Mouse (Mus musculus) bone marrow, adult 2 months (tissue): ENCODE data around the gene Wfs1. TPM values are rescaled to one million over a fixed set of nuclear protein-coding genes. Genes with fewer than 3 reads are reported as not detected.
A peak's percentile ranks its signal among the peaks of the same experiment; 100 is the strongest.
"Not testable (repeated sequence)": the region's sequence is repeated elsewhere in the genome, so short reads cannot be mapped to it uniquely, and the experiment has no call there.

ENCODE experiments used
- H3K27ac ChIP-seq: fragments of 200-500 bp; 2 replicates; pipeline ENCODE4 v1.5.1; 2012; ENCODE audit warnings: low read depth, mild to moderate bottlenecking, control low read depth, inconsistent platforms, low read length; ENCODE audit not compliant: control insufficient read depth, poor library complexity, insufficient read depth
- H3K4me1 ChIP-seq: fragments of 200-500 bp; 2 replicates; pipeline ENCODE4 v1.6.1; 2011; ENCODE audit warnings: low read length; ENCODE audit not compliant: control insufficient read depth, insufficient read depth
- H3K4me3 ChIP-seq: fragments of 200-500 bp; replicated peaks from 2 replicates; pipeline ENCODE3; 2011; ENCODE audit warnings: mild to moderate bottlenecking, low read depth, low read length, control low read depth; ENCODE audit not compliant: control insufficient read depth
- CTCF ChIP-seq: fragments of 200-500 bp; IDR thresholded peaks from 2 replicates; pipeline ENCODE4 v1.5.1; 2011; ENCODE audit warnings: low read length, control low read depth; ENCODE audit not compliant: control insufficient read depth, insufficient read depth
- POLR2A ChIP-seq: fragments of 200-500 bp; IDR thresholded peaks from 2 replicates; pipeline ENCODE4 v1.6.1; 2011; ENCODE audit warnings: low read depth, mild to moderate bottlenecking, control low read depth, low read length, borderline replicate concordance; ENCODE audit not compliant: control insufficient read depth
- WGBS: fragments of 180-500 bp; shearing (Covaris S2); methylation state at CpG from one replicate; pipeline ENCODE4 v1.1.7; 2018; 5-methylcytosine and 5-hydroxymethylcytosine counted together
- polyA plus RNA-seq: library from polyadenylated mRNA; stranded (reverse); fragments of >200 nt; gene quantifications from 2 replicates; pipeline ENCODE4 v1.2.4, GENCODE M21; 2011; ENCODE audit warnings: low replicate concordance; ENCODE audit not compliant: missing spikeins, insufficient read depth, insufficient read length

Wfs1 gene
- polyA plus RNA-seq, 1 experiment, result 3.7 TPM

DNA sequence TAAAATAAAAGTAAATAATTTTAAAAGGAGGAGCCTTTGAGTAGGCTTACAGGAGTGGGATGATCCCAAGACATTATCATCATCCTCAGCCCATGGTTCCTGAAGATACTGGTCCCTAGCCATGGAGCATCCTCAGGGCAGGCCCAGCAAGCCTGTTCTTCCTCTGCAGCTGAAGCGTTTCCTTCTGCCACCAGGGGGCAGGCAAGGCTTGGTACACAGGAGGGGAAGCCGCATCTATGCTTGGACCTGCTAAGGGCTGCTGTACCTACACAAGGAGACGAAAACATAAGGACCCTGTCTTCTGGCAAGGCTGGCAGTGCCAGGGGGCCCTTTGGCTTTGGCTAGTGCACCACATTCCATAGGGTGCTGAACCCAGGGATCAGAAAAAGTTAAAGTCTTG, 40.2 kb downstream of the Wfs1 start:
- no peak for TF ChIP-seq POLR2A
- peak; percentile 90 for TF ChIP-seq CTCF
- WGBS, result 5% methylated on average over 3 of the region's 3 CpGs
- H3K27ac ChIP-seq, result no peak overlapping the region
- H3K4me1 ChIP-seq, result no peaks in the 10 kb centered on the region
- H3K4me3 ChIP-seq, result no peak overlapping the region

GRCm38 (mm10) chr5:36946445-36946844, 42.6 kb downstream of the Wfs1 start:
- Histone ChIP-seq H3K27ac (no peak overlapping the region), H3K4me1 (no peaks in the 10 kb centered on the region), H3K4me3 (no peak overlapping the region)
- no peak for TF ChIP-seq POLR2A
- TF ChIP-seq CTCF, result peak; percentile 90
- 5% methylated on average over 5 of the region's 5 CpGs for WGBS

DNA sequence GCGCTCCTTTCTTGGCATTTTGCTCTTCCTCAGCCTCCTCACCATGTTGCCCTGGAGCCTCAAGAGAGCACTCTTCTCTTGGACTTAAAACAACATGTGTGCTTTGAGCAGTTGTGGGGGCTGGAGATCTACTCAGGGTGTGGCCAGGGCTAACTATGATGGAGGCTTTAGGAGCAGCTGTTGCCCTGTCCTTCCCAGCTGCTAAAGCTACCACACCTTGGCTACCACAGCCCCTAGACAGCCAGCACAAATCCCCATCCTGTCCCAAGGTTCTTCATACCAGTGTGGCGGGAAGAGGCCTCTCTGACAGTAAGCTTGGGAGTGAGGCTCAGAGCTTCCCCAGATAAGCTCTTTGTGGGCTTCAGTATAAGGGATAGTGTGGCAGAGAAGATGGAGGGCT, 43.3 kb downstream of the Wfs1 start:
- WGBS, result 78% methylated on average over 2 of the region's 2 CpGs

DNA sequence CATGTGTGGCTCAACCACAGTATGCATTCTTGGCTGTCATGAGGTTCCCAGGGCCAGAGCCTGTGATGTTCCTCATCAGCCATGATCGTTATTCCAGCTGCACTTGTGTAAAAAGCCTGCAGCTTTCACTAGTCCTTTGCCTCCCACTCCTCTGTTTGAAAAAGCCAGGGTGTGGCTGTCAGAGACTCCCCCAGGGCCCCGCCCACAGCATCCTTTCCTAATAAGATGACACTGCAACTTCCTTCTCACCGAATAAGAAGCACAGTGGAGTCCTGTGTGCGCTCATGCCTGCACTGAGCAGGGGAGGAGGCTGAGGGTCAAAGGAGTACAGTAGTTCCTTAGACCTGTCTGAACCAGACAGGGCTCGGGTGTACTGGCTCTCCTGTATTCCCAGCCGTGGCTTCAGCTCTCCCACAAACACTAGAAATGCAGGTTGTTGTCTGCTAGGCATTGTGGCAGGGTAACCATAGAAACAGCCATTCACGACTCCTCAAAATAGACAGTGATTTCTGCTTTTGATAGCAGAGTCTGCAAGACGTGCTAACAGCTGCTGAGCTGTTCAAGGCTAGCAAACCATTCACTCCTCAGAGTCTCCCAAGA, 43.8 kb downstream of the Wfs1 start:
- Histone ChIP-seq H3K4me3 (no peak overlapping the region), H3K4me1 (no peaks in the 10 kb centered on the region), H3K27ac (no peak overlapping the region)
- no peak for TF ChIP-seq POLR2A
- TF ChIP-seq CTCF, result no peak
- WGBS, result 39% methylated on average over 8 of the region's 8 CpGs

More for the DNA sequence above, 43.3 kb downstream of the Wfs1 start:
- no peak overlapping the region for H3K27ac ChIP-seq
- no peak for TF ChIP-seq POLR2A
- TF ChIP-seq CTCF, result no peak
- no peak overlapping the region for H3K4me3 ChIP-seq
- H3K4me1 ChIP-seq, result no peaks in the 10 kb centered on the region

GRCm38 (mm10) chr5:36944552-36944951, 44.5 kb downstream of the Wfs1 start:
- TF ChIP-seq POLR2A (no peak), CTCF (no peak)
- 59% methylated on average over 5 of the region's 5 CpGs for WGBS
- Histone ChIP-seq H3K4me3 (no peak overlapping the region), H3K27ac (no peak overlapping the region), H3K4me1 (no peaks in the 10 kb centered on the region)

DNA sequence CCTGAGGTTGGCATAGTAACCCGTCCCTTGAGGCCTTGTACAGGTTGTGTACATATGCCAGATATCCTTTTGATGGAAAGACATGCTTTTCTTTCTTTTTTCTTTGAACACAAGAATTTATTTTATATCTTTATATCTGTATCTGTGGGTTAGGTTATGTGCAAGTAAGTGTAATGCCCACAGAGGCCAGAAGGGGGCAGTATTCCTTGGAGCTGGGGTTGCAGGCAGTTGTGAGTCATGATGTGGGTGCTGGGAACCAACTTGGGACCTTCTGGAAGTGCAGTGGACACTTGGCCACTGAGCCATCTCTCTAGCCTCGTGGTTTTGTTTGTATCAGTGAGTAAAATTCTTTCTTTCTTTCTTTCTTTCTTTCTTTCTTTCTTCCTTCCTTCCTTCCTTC, 46.6 kb downstream of the Wfs1 start:
- no peak overlapping the region for H3K27ac ChIP-seq
- H3K4me1 ChIP-seq, result no peaks in the 10 kb centered on the region
- TF ChIP-seq POLR2A, result no peak
- TF ChIP-seq CTCF, result peak; percentile 25; the same call in 1 of the 2 replicates
- no peak overlapping the region for H3K4me3 ChIP-seq
- WGBS, result 75% methylated on average over 2 of the region's 2 CpGs

GRCm38 (mm10) chr5:36938991-36939390, 50.0 kb downstream of the Wfs1 start:
- 49% methylated on average over 2 of the region's 2 CpGs for WGBS

GRCm38 (mm10) chr5:36938021-36938420, 51.0 kb downstream of the Wfs1 start:
- TF ChIP-seq POLR2A, result no peak
- TF ChIP-seq CTCF, result no peak
- Histone ChIP-seq H3K27ac (no peak overlapping the region), H3K4me1 (no peaks in the 10 kb centered on the region), H3K4me3 (no peak overlapping the region)
- WGBS, result 84% methylated on average over 5 of the region's 5 CpGs

More at GRCm38 (mm10) chr5:36938991-36939390, 50.0 kb downstream of the Wfs1 start:
- not testable (repeated sequence) for H3K4me3 ChIP-seq, H3K4me1 ChIP-seq, H3K27ac ChIP-seq

DNA sequence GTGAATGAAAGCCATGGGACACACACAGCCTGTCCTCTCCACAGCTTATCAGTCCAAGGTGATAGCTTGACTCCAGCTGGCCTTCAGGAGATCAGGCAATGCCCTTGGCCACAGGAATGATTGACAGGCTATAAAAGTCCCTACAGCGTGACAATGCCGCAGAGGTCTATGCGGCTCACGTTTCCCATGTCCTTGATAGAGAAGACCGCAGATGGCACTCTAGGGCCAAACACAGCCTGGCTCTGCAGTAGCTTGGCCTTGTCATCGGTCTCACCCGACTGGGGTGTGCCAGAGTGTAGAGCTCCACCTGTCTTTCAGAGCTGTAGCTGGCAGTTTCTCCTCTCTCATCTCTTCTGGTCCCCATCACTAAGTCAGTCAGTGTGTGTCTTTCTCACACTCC, 52.5 kb downstream of the Wfs1 start:
- 72% methylated on average over 7 of the region's 7 CpGs for WGBS
- Histone ChIP-seq H3K4me3 (no peak overlapping the region), H3K27ac (no peak overlapping the region), H3K4me1 (no peaks in the 10 kb centered on the region)
- no peak for TF ChIP-seq POLR2A
- TF ChIP-seq CTCF, result no peak
